Mouse (Mus musculus): Measurements from ENCODE around the gene Sv2c.

DNA sequence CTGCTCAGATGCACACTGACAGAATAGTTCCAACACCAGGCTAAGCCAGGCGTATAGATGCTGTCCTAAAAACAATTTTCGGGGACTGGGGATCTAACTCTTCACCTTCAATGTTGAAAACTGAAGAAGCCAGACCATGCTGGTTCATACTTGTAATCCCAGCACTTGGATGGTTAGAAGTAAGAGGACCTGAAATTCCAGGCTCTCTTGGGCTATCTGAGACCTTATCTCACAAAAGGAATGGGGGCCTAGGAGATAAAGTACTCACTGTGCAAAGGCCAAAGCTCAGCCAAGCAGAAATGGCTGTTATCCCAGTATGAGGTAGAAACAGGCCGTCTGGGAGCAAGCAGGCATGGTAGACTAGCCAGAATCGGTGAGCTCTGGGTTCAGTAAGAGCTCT lies 180.1 kb downstream of the Sv2c start:
- TF ChIP-seq CTCF (conservative IDR thresholded peaks at IDR 0.05; ENCODE audit: insufficient read depth, insufficient read length, low read depth, low read length) = no peak
- TF ChIP-seq POLR2A (IDR thresholded peaks at IDR 0.05; ENCODE audit: low read depth, low read length) = no peak

All from kidney, adult 2 months (tissue).